Mouse (Mus musculus): ENCODE results near the gene Gm10273. TPM values are rescaled to one million over a fixed set of nuclear protein-coding genes. Genes with fewer than 3 reads are reported as not detected.

Gm10273 gene
- total RNA-seq, 2 experiments from 2014 or later = 37.4 to 65.6 TPM

DNA sequence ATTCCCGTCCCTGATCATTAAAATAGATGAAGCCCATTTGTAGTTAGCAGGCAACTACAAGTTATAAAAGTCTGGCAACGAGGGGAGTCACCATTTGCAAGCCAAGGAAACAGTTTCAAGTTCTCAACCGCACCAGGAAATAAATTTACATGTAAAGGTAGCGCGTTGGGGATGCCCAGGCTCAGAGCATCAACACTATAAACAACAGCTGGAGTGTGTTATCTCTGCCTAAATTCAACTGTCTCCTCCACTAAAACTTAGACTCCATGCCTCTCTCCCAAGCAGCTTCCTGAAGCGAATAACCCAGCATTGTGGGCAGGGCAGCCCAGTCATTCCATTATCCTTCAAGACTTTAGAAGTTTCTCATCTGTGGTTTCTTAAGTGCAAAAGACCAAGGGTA is 13.1 kb downstream of the Gm10273 start:
- H3K27ac ChIP-seq = no peak overlapping the region
- intact Hi-C loops (cut with DNase I) = no loop called here
- no peak overlapping the region for H3K4me3 ChIP-seq
- TF ChIP-seq CTCF (IDR thresholded peaks at IDR 0.05) = no peak
- DNase-seq (ENCODE audit: extremely low spot score in 1 of 2, low spot score in 2 of 2) = no peak

DNA sequence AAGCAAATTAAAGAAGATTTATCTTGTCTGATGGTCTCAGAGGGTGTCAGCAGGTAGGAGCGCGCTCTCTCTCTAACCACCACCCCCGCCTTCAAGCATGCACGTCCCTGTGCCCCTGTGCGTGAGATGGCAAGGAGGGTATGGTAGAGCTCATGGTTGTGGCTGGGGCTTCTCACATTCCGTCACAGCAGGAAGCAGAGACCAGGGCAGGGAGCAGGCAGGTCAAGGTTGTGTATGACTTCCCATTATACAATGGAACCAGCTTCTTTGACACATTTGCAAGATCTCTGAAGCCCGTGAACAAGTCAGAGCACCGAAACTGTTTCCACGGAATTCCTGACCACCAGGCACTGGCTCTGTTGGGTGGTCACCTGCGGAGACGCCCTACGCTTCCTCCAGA is 14.8 kb downstream of the Gm10273 start:
- Histone ChIP-seq H3K4me3 (no peak overlapping the region), H3K27ac (no peak overlapping the region)
- intact Hi-C loops (cut with DNase I) = no loop called here
- DNase-seq (ENCODE audit: extremely low spot score in 1 of 2, low spot score in 2 of 2) = no peak
- TF ChIP-seq CTCF (IDR thresholded peaks at IDR 0.05) = no peak

DNA sequence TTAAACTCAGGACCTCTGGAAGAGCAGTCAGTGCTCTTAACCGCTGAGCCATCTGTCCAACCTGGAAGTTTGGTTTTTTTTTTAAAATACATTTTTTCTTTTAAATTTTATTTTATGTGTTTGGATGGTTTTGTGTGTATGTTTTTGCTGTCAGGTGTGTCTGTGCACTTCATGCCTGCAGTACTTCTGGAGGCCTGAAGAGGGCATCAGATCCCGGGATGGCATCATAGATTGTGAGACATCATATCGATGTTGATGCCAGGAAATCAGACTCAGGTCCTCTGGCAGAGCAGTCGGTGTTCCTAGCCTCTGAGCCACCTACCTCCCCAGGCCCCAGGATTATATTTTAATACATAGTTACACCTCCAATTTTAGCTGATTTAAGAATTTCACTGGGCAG is 18.3 kb downstream of the Gm10273 start:
- intact Hi-C loops (cut with DNase I) = no loop called here
- no peak for DNase-seq (ENCODE audit: extremely low spot score in 1 of 2, low spot score in 2 of 2)
- no peak overlapping the region for H3K27ac ChIP-seq
- peak; percentile 10 for TF ChIP-seq CTCF (IDR thresholded peaks at IDR 0.05)
- H3K4me3 ChIP-seq = no peak overlapping the region

DNA sequence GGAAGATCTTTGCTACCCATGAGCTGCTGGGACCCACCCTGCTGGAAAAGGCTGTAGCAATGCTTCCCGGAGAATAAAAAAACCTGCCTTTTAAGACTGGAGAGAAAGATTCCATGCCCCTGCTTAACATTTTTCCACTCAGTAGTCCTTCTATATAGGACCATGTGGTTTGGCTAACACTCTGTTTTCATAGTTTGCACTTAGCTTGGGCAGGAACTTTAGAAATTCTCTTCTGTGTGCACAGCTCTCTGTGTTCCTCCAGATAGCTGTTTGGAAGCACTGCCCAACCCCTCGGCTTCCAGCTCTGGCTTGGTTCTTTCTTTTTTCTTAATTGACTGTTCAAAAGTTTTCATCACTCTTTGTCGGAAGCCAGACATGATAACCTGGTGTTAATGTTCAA is 21.2 kb downstream of the Gm10273 start:
- Histone ChIP-seq H3K27ac (no peak overlapping the region), H3K4me3 (no peak overlapping the region)
- no peak for TF ChIP-seq CTCF (IDR thresholded peaks at IDR 0.05)
- intact Hi-C loops (cut with DNase I) = no loop called here
- DNase-seq (ENCODE audit: extremely low spot score in 1 of 2, low spot score in 2 of 2) = no peak

DNA sequence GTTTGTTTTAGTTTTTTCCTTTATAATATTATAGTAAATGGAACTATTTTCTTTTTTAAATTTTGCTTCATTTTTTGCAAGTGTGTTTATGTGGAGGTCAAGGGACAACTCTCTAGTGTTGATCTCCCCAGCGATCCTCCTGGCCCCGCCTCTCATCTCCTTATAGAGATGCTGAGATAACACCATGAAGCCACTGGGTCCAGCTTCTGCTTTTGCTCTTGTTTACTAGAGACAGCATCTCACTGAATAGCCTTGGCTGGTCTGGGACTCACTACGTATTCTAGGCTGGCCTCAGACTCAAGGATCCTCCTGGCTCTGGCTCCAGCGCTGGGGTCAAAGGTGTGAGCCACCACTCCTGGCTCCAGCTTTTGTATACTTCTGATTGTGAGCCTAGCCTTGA is 24.1 kb downstream of the Gm10273 start:
- no peak overlapping the region for H3K27ac ChIP-seq
- DNase-seq (ENCODE audit: extremely low spot score in 1 of 2, low spot score in 2 of 2) = no peak
- H3K4me3 ChIP-seq = no peak overlapping the region
- intact Hi-C loops (cut with DNase I) = no loop called here
- TF ChIP-seq CTCF (IDR thresholded peaks at IDR 0.05) = no peak

DNA sequence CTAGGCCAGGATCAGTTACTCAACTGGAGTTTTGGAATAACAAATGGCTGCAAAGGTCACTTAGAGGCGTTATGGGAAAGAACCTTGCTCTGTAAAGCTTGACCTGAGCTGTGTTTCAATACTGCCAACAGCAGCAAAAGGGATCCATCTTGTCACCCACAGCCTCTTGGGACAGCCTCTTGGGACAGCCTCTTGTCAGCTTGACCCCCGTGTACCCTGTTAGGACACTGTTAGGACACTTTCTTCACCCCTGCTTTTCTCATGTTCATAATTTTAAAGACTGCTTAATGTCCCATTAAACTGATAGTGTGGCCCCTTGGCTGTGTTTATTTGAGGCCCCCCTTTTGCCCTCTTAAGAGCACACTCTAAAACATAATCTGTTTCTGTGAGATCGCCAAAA is 29.0 kb downstream of the Gm10273 start:
- intact Hi-C loops (cut with DNase I) = no loop called here
- no peak for DNase-seq (ENCODE audit: extremely low spot score in 1 of 2, low spot score in 2 of 2)
- Histone ChIP-seq H3K27ac (no peak overlapping the region), H3K4me3 (no peak overlapping the region)
- TF ChIP-seq CTCF (IDR thresholded peaks at IDR 0.05) = no peak

DNA sequence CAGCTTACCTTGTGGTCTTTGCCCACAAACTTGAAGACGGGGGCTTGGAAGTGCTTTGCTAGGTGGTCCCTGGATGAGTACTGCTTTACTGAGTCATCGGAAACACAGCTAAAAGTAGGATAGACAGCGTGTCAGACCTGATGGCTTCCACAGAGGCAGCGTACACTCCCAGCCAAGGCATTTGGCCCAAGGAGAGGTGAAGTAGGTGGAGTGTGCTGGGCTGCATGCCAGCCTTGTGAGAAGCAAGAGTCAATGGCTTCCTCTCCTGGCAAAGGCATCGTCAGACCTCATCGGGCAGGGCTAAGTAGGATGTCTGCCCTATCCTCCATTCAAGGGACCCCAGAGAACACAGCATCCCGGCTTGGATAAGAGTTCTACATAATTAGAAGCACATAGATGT is 29.9 kb downstream of the Gm10273 start:
- no peak for TF ChIP-seq CTCF (IDR thresholded peaks at IDR 0.05)
- H3K27ac ChIP-seq = no peak overlapping the region
- no peak for DNase-seq (ENCODE audit: extremely low spot score in 1 of 2, low spot score in 2 of 2)
- intact Hi-C loops (cut with DNase I) = no loop called here
- H3K4me3 ChIP-seq = no peak overlapping the region

DNA sequence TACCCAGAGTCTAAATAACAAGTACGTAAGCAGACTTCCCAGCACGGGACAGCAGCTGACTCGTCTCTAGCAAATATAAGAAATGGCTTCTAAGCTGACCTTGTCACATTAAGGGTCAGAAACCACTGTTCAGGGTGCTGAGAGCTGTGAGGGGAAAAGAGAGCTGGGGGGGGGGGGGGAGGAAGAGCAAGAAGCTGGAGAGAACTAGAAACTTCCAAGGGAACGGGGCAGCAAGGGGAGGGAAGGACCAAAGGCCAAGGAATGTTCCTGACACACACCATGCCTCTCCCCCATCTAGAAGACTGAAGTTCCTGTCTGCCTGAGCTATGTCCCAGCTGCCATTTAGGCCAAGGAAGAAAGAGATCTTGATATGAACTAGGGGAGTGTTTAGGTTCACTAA is 30.9 kb downstream of the Gm10273 start:
- DNase-seq (ENCODE audit: extremely low spot score in 1 of 2, low spot score in 2 of 2) = no peak
- intact Hi-C loops (cut with DNase I) = no loop called here
- no peak for TF ChIP-seq CTCF (IDR thresholded peaks at IDR 0.05)
- Histone ChIP-seq H3K27ac (no peak overlapping the region), H3K4me3 (no peak overlapping the region)

DNA sequence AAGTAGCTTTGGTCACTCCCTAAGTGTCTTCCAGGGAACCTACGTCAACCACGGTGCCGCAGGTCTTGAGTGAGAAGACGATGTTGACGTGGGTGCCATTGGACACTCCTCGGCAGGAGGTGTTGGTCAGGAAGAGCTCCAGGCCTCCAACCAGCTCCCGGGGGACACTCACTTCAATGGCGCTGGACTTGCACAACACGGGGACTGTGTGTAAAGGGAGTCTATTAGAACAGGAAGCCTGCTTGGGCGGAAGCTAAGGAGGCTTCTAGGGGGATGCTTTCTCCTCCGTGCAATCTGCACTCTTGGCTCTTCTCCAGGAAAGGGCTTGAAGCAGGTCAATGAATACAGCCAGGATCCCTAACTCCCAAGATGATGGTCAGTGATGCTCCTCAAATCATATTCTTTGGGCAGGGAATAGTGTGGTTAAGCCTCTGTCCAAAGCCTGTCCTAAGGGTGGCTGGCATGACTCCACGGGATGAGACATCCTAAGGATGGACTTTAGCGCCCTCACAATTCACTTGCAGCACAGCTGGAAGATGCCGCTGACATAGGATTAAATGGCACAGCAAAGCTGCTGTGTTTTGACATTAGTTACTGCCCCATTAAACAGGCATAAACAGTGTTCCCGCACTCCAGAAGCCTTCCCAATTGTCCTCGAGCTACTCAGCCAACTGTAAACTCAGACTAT is 34.2 kb downstream of the Gm10273 start:
- TF ChIP-seq CTCF (IDR thresholded peaks at IDR 0.05) = no peak
- intact Hi-C loops (cut with DNase I) = no loop called here
- Histone ChIP-seq H3K4me3 (no peak overlapping the region), H3K27ac (no peak overlapping the region)
- DNase-seq (ENCODE audit: extremely low spot score in 1 of 2, low spot score in 2 of 2) = no peak

DNA sequence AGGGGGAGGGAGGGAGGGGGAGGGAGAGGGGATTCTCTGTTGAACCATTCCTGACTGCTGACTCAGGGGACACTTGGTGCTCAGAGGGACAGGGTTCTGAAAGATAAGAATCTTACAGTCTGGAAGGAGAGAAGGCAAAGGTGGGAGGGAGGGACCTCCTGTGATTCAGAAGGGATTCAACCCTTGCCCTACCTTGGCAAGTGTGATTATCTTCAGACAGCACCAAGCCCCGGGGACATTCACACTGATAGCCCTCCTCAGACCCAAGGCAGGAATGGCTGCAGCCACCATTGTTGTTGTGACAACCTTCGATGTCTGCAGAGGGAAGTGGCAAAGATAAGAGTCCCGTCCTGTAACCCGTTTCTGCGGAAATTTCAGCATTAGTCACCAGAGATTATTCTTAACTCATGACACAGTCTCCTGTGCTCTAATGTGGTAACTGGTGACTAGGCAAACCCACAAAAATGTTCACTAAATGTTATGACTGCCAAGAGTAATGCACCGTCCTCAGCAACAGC is 35.3 kb downstream of the Gm10273 start:
- no peak overlapping the region for H3K27ac ChIP-seq
- DNase-seq (ENCODE audit: extremely low spot score in 1 of 2, low spot score in 2 of 2) = no peak
- no peak overlapping the region for H3K4me3 ChIP-seq
- intact Hi-C loops (cut with DNase I) = no loop called here
- no peak for TF ChIP-seq CTCF (IDR thresholded peaks at IDR 0.05)

DNA sequence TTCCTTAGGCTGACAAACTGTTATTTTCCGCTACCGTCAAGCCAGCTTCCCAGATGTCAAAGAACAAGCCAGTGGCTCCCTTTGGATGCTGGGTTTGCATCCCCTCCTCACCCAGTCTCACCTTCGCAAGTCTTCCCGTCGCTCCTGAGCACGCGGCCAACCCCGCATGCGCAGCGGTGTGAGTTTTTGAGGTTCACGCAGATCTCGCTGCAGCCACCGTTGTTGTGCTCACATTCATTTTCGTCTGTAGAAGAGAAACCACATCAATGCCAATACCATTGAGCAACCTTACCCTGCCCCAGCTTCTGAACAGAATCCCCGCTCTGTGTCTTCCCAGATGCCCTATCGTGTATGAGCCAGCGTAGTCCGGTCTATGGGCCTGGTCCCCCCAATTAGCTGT is 40.3 kb downstream of the Gm10273 start:
- no peak for TF ChIP-seq CTCF (IDR thresholded peaks at IDR 0.05)
- intact Hi-C loops (cut with DNase I) = no loop called here
- no peak for DNase-seq (ENCODE audit: extremely low spot score in 1 of 2, low spot score in 2 of 2)
- no peak overlapping the region for H3K4me3 ChIP-seq
- H3K27ac ChIP-seq = no peak overlapping the region

DNA sequence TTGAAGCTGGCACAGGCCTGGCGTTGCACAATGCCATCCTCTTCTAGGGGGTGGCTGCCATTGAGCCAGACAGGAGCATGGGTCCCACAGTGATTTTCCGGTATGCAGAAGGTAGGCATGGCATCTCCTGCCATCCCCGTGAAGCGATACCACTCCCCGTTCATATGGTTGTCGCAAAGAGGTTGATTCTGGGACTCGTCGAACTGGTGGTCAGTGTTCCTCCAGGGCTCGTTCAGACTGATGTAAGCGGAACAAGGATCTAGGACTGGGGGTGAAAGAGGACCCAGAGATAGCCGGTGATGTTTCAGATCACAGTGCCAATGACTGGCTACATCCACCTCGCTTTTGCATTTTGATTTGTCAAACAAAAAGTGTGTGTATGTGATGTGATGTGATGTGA is 43.2 kb downstream of the Gm10273 start:
- no peak for DNase-seq (ENCODE audit: extremely low spot score in 1 of 2, low spot score in 2 of 2)
- Histone ChIP-seq H3K27ac (no peak overlapping the region), H3K4me3 (no peak overlapping the region)
- intact Hi-C loops (cut with DNase I) = no loop called here
- TF ChIP-seq CTCF (IDR thresholded peaks at IDR 0.05) = no peak

DNA sequence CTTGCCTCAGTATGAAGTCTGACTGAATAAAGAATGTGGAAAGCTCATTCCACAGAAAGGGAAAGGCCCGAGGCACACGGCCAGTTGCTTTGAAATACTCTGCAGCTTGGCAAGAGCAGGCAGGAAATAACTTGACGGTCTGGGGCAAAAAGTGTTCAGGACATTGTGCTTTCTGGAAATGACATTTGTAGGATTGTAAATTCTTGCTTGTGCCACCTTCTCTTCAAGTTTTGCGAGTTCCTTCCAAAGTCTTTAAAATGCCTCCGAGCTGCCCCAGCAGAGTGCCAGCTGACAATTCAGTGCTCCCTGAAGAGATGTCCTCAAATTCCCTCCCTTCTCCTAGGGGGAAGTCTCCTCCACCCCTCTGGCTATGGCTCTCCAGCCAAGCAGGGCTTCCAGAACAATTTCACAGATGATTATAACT is 44.1 kb downstream of the Gm10273 start:
- no peak for DNase-seq (ENCODE audit: extremely low spot score in 1 of 2, low spot score in 2 of 2)
- no peak for TF ChIP-seq CTCF (IDR thresholded peaks at IDR 0.05)
- intact Hi-C loops (cut with DNase I) = no loop called here

More for the DNA sequence above, 44.1 kb downstream of the Gm10273 start:
- Histone ChIP-seq H3K27ac (no peak overlapping the region), H3K4me3 (no peak overlapping the region)

All from left cerebral cortex, adult 2 months (tissue).